Mouse (Mus musculus): ENCODE measurements around the gene Sept11. TPM values are rescaled to one million over a fixed set of nuclear protein-coding genes. Genes with fewer than 3 reads are reported as not detected.

The Sept11 gene
- polyA plus RNA-seq, 1 experiment: 29.8 TPM

- Histone ChIP-seq H3K4me1 (peaks cover 68% of the 10 kb centered on the region), H3K4me3 (replicated peaks) (peak overlapping the region; percentile 100), H3K9me3 (no peaks in the 10 kb centered on the region), H3K36me3 (replicated peaks; ENCODE audit: low read length) (peaks cover 33% of the 10 kb centered on the region), H3K27me3 (replicated peaks) (no peaks in the 10 kb centered on the region)
- TF ChIP-seq GATA1 (IDR thresholded peaks at IDR 0.05; ENCODE audit: borderline replicate concordance, low read length): no peak
- no peak for TF ChIP-seq FLI1 (IDR thresholded peaks at IDR 0.05; ENCODE audit: low read length)
Measured at GRCm38 (mm10) chr5:93093638-93094527, 646 bp downstream of the Sept11 start.

GRCm38 (mm10) chr5:93095301-93095700, 2.1 kb downstream of the Sept11 start:
- Histone ChIP-seq H3K9me3 (no peaks in the 10 kb centered on the region), H3K4me3 (replicated peaks) (peak overlapping the region; percentile 100), H3K4me1 (peaks cover 76% of the 10 kb centered on the region), H3K27me3 (replicated peaks) (no peaks in the 10 kb centered on the region), H3K36me3 (replicated peaks; ENCODE audit: low read length) (peaks cover 47% of the 10 kb centered on the region)
- TF ChIP-seq GATA1 (IDR thresholded peaks at IDR 0.05; ENCODE audit: borderline replicate concordance, low read length) (no peak), FLI1 (IDR thresholded peaks at IDR 0.05; ENCODE audit: low read length) (no peak)

GRCm38 (mm10) chr5:93097204-93097906, 4.1 kb downstream of the Sept11 start:
- no peak overlapping the region for H3K4me3 ChIP-seq (replicated peaks)
- no peaks in the 10 kb centered on the region for H3K27me3 ChIP-seq (replicated peaks)
- H3K36me3 ChIP-seq (replicated peaks; ENCODE audit: low read length): peaks cover 63% of the 10 kb centered on the region
- peaks cover 77% of the 10 kb centered on the region for H3K4me1 ChIP-seq
- H3K9me3 ChIP-seq: no peaks in the 10 kb centered on the region
- no peak for TF ChIP-seq GATA1 (IDR thresholded peaks at IDR 0.05; ENCODE audit: borderline replicate concordance, low read length)
- no peak for TF ChIP-seq FLI1 (IDR thresholded peaks at IDR 0.05; ENCODE audit: low read length)

GRCm38 (mm10) chr5:93098219-93098618, 5.0 kb downstream of the Sept11 start:
- Histone ChIP-seq H3K4me1 (peaks cover 84% of the 10 kb centered on the region), H3K9me3 (no peaks in the 10 kb centered on the region), H3K27me3 (replicated peaks) (no peaks in the 10 kb centered on the region), H3K36me3 (replicated peaks; ENCODE audit: low read length) (peaks cover 71% of the 10 kb centered on the region), H3K4me3 (replicated peaks) (peak overlapping the region; percentile 46)
- TF ChIP-seq FLI1 (IDR thresholded peaks at IDR 0.05; ENCODE audit: low read length): no peak
- no peak for TF ChIP-seq GATA1 (IDR thresholded peaks at IDR 0.05; ENCODE audit: borderline replicate concordance, low read length)

GRCm38 (mm10) chr5:93098811-93099210, 5.6 kb downstream of the Sept11 start:
- H3K9me3 ChIP-seq: no peaks in the 10 kb centered on the region
- no peak for TF ChIP-seq GATA1 (IDR thresholded peaks at IDR 0.05; ENCODE audit: borderline replicate concordance, low read length)
- TF ChIP-seq FLI1 (IDR thresholded peaks at IDR 0.05; ENCODE audit: low read length): no peak
- H3K4me1 ChIP-seq: peaks cover 90% of the 10 kb centered on the region
- H3K27me3 ChIP-seq (replicated peaks): no peaks in the 10 kb centered on the region
- no peak overlapping the region for H3K4me3 ChIP-seq (replicated peaks)
- peaks cover 77% of the 10 kb centered on the region for H3K36me3 ChIP-seq (replicated peaks; ENCODE audit: low read length)

- H3K36me3 ChIP-seq (replicated peaks; ENCODE audit: low read length): peaks cover 74% of the 10 kb centered on the region
- H3K27me3 ChIP-seq (replicated peaks): no peaks in the 10 kb centered on the region
- no peaks in the 10 kb centered on the region for H3K9me3 ChIP-seq
- peaks cover 93% of the 10 kb centered on the region for H3K4me1 ChIP-seq
- TF ChIP-seq GATA1 (IDR thresholded peaks at IDR 0.05; ENCODE audit: borderline replicate concordance, low read length) (no peak), FLI1 (IDR thresholded peaks at IDR 0.05; ENCODE audit: low read length) (no peak)
- no peak overlapping the region for H3K4me3 ChIP-seq (replicated peaks)
Measured at GRCm38 (mm10) chr5:93100906-93101305, 7.7 kb downstream of the Sept11 start.

- H3K9me3 ChIP-seq: no peaks in the 10 kb centered on the region
- H3K27me3 ChIP-seq (replicated peaks): no peaks in the 10 kb centered on the region
- TF ChIP-seq FLI1 (IDR thresholded peaks at IDR 0.05; ENCODE audit: low read length): no peak
- no peak for TF ChIP-seq GATA1 (IDR thresholded peaks at IDR 0.05; ENCODE audit: borderline replicate concordance, low read length)
- H3K36me3 ChIP-seq (replicated peaks; ENCODE audit: low read length): peaks cover 70% of the 10 kb centered on the region
- H3K4me3 ChIP-seq (replicated peaks): no peak overlapping the region
- peaks cover 93% of the 10 kb centered on the region for H3K4me1 ChIP-seq
Measured at GRCm38 (mm10) chr5:93101371-93101791, 8.1 kb downstream of the Sept11 start.

- H3K27me3 ChIP-seq (replicated peaks): no peaks in the 10 kb centered on the region
- H3K9me3 ChIP-seq: no peaks in the 10 kb centered on the region
- TF ChIP-seq FLI1 (IDR thresholded peaks at IDR 0.05; ENCODE audit: low read length) (no peak), GATA1 (IDR thresholded peaks at IDR 0.05; ENCODE audit: borderline replicate concordance, low read length) (no peak)
- H3K4me1 ChIP-seq: peaks cover 82% of the 10 kb centered on the region
- H3K4me3 ChIP-seq (replicated peaks): no peak overlapping the region
- peaks cover 56% of the 10 kb centered on the region for H3K36me3 ChIP-seq (replicated peaks; ENCODE audit: low read length)
Measured at GRCm38 (mm10) chr5:93103603-93104002, 10.4 kb downstream of the Sept11 start.

- no peaks in the 10 kb centered on the region for H3K27me3 ChIP-seq (replicated peaks)
- H3K36me3 ChIP-seq (replicated peaks; ENCODE audit: low read length): peaks cover 51% of the 10 kb centered on the region
Measured at GRCm38 (mm10) chr5:93104987-93105823, 12.0 kb downstream of the Sept11 start.

More at GRCm38 (mm10) chr5:93104987-93105823, 12.0 kb downstream of the Sept11 start:
- TF ChIP-seq FLI1 (IDR thresholded peaks at IDR 0.05; ENCODE audit: low read length): no peak
- no peak for TF ChIP-seq GATA1 (IDR thresholded peaks at IDR 0.05; ENCODE audit: borderline replicate concordance, low read length)
- no peaks in the 10 kb centered on the region for H3K9me3 ChIP-seq
- peaks cover 83% of the 10 kb centered on the region for H3K4me1 ChIP-seq
- peak overlapping the region; percentile 59 for H3K4me3 ChIP-seq (replicated peaks)
